Mouse (Mus musculus): ENCODE measurements around the gene Eps8l2. TPM values are rescaled to one million over a fixed set of nuclear protein-coding genes. Genes with fewer than 3 reads are reported as not detected.

The Eps8l2 gene
- polyA plus RNA-seq, 1 experiment, result 2.9 TPM

DNA sequence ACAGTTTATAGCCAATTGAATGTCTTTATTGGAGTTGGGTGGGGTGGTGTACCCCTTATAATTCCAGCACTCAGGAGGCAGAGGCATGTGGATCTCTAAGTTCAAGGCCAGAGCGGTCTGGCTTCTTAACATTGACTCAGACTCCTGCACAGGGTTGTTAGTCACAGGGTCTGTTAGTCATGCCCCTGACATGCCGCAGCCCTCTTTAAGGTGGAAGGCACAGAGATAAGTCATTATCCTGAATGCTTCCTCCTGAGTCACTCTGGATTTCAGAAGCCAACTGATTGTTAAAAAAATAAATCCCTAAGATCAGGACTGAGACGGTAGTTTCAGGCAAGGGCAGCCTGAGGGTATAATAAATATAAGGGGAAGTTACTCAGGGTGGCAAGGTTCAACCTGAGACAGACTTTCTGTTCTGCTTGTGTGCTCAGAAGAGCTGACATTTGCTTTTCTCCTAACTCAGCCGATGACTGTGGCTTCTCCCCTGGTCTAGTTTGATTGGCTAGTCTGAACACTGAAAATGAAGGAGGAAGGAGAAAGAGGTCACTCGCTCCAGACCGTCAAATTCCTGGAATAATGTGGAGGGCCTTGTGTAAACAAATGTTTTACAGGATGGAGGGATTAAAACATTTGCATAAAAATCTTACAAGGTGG, 33.4 kb downstream of the Eps8l2 start:
- H3K4me3 ChIP-seq (ENCODE audit: insufficient read depth, low read depth, low read length), result no peak overlapping the region
- H3K4me1 ChIP-seq (ENCODE audit: control insufficient read depth, insufficient read depth, insufficient read length, low read length), result no peaks in the 10 kb centered on the region
- H3K27ac ChIP-seq (replicated peaks; ENCODE audit: low read depth, low read length), result peak overlapping the region; percentile 17; the same call in 1 of the 2 replicates

DNA sequence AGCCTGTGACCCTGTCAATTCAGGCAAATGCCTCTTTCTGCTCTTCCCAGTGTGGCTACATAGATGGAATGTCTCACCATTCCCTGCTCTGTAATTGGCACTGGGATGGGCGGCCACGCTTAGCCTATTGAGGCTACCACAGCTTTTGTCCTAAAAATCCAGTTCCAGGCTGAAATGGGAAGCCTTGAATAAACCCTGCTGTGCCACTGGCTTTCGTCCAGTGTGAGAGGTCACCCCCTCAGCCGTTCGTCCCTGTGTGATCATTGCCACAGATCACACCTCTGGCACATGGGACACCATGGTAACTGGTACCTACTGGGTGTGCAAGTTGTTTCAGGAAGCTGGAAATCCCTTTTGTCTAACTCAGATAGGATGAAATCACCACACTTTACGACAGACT, 34.9 kb downstream of the Eps8l2 start:
- Histone ChIP-seq H3K4me3 (ENCODE audit: insufficient read depth, low read depth, low read length) (no peak overlapping the region), H3K4me1 (ENCODE audit: control insufficient read depth, insufficient read depth, insufficient read length, low read length) (no peaks in the 10 kb centered on the region), H3K27ac (replicated peaks; ENCODE audit: low read depth, low read length) (peak overlapping the region; percentile 82)

DNA sequence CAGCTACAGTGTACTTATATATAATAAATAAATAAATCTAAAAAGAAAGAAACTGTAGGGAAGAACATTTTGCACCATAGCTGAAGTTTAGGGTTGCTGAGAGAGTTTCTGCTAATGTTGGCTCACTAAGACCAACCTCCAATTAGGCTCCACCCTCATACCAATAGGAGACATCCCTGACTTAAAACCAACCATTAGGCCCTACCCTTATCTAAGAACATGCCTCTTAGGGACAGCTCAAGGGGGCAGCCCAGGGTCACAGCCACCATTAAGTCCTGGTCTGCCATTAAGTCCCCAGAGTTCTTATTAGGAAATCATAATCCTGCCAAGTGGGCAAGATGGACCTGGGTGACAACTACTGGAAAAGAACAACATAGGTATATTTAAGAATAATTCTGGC, 35.7 kb downstream of the Eps8l2 start:
- no peak overlapping the region for H3K27ac ChIP-seq (replicated peaks; ENCODE audit: low read depth, low read length)
- no peak overlapping the region for H3K4me3 ChIP-seq (ENCODE audit: insufficient read depth, low read depth, low read length)
- H3K4me1 ChIP-seq (ENCODE audit: control insufficient read depth, insufficient read depth, insufficient read length, low read length), result no peaks in the 10 kb centered on the region

DNA sequence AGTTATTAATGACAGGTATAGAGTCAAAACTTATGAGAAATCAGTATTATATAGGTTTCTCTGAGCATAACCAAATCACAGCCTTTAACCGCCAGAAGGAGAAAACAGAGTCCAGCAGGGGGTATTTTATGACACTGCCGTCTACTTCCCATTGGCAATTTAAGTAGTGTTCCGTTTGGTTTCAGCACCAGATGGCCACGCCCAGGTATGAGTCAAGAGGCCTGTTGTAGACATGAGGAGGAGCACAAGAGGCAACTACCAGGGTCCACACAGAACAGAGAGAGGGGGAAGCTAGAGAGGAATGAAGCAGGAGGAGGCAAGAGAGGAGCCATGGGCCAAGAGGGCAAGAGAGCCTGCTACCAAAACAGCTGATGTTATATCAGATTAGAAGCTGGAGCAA, 40.9 kb downstream of the Eps8l2 start:
- peaks cover 10% of the 10 kb centered on the region for H3K4me1 ChIP-seq (ENCODE audit: control insufficient read depth, insufficient read depth, insufficient read length, low read length)
- H3K4me3 ChIP-seq (ENCODE audit: insufficient read depth, low read depth, low read length), result no peak overlapping the region
- H3K27ac ChIP-seq (replicated peaks; ENCODE audit: low read depth, low read length), result no peak overlapping the region

DNA sequence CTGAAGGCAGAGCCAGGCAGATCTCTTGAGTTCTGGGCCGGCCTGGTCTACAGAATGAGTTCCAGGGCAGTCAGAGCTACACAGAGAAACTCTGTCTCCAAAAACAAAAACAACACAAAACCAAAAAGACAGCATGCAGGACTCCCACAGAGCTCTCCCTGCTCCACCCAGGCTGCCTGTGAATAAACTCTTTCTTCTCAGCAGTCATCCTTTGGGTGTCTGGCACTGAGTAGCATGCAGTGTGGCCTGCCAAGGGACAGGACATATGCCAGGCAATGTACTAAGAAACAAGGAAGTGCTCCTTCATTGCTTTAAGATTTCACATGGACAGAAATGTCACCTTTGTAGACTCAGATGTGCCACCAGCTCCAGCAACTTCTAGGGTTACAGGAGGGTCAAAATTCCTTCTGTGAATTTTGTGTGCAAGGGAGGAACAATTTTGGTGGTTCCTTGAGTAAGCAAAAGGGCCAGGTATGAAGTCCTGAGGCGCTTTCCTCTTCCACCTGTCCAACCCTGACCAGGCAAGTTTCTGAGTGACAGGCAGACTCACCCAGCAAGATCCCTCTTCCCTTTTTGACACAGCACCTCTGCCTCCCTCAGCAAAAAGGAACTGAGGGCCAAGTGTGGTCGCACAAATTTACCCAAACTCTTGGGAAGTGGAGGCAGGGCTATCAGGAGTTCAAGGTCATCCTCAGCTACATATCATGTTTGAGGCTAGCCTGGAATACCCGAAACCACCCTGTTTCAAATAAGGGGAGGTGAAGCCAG, 42.6 kb downstream of the Eps8l2 start:
- no peak overlapping the region for H3K4me3 ChIP-seq (ENCODE audit: insufficient read depth, low read depth, low read length)
- H3K4me1 ChIP-seq (ENCODE audit: control insufficient read depth, insufficient read depth, insufficient read length, low read length), result peaks cover 11% of the 10 kb centered on the region
- H3K27ac ChIP-seq (replicated peaks; ENCODE audit: low read depth, low read length), result peak overlapping the region; percentile 24

DNA sequence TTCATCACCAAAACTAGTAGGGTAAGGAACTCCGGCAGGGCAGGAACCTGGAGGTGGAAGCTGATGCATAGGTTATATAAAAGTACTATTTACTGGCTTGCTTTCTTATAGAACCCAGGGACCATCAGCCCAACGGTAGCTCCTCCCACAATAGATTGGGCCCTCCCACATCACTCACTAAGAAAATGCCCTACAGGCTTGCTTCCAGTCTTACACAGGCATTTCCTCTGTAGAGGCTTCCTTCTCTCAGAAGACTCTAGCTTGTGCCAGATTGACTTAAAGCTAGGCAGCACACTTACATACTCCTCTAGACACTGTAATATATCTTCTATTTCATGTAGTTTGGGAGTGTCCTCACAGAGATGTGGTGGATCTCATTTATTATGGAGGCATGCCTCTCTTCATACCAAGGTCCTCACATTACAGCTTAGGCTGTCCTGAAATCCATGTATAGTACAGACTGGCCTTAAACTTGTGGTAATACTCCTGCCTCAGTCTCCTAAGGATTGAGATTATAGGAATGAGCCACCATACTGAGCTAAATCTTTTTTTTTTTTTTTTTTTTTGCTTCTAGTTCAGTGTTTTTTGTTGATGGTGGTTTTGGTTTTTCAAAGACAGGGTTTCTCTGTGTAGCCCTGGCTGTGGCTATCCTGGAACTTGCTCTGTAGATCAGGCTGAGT, 49.3 kb downstream of the Eps8l2 start:
- Histone ChIP-seq H3K4me1 (ENCODE audit: control insufficient read depth, insufficient read depth, insufficient read length, low read length) (peaks cover 11% of the 10 kb centered on the region), H3K27ac (replicated peaks; ENCODE audit: low read depth, low read length) (no peak overlapping the region), H3K4me3 (ENCODE audit: insufficient read depth, low read depth, low read length) (no peak overlapping the region)

DNA sequence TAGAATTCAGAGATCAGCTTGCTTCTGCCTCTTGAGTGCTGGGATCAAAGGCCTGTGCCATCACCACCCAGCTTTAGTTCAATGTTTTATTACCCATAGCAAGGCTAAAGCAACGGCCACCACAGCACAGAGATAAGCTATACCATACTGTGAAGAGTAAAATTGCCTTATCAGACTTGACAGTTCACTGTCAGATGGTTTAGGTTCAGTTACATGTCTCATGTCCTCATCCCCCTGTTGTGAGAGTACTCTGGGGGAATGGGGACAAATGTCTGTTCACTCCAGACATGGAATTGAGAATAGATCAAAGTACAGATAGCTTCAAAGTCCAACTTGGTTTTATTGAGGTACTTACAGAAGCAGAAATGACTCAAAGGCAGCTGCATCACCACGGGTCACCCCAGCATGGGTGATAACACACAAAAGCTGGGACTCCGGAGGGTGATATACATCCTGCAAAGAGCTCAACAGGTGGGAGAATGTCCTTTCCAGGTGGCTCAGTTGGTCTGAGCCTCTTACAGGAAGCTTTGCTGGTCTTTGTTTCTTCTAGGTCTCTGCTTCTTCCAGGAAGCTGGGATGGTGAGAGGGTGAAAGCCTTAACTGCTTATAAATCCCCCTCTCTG, 49.9 kb downstream of the Eps8l2 start:
- H3K4me3 ChIP-seq (ENCODE audit: insufficient read depth, low read depth, low read length), result no peak overlapping the region
- H3K4me1 ChIP-seq (ENCODE audit: control insufficient read depth, insufficient read depth, insufficient read length, low read length), result peaks cover 10% of the 10 kb centered on the region
- H3K27ac ChIP-seq (replicated peaks; ENCODE audit: low read depth, low read length), result no peak overlapping the region

DNA sequence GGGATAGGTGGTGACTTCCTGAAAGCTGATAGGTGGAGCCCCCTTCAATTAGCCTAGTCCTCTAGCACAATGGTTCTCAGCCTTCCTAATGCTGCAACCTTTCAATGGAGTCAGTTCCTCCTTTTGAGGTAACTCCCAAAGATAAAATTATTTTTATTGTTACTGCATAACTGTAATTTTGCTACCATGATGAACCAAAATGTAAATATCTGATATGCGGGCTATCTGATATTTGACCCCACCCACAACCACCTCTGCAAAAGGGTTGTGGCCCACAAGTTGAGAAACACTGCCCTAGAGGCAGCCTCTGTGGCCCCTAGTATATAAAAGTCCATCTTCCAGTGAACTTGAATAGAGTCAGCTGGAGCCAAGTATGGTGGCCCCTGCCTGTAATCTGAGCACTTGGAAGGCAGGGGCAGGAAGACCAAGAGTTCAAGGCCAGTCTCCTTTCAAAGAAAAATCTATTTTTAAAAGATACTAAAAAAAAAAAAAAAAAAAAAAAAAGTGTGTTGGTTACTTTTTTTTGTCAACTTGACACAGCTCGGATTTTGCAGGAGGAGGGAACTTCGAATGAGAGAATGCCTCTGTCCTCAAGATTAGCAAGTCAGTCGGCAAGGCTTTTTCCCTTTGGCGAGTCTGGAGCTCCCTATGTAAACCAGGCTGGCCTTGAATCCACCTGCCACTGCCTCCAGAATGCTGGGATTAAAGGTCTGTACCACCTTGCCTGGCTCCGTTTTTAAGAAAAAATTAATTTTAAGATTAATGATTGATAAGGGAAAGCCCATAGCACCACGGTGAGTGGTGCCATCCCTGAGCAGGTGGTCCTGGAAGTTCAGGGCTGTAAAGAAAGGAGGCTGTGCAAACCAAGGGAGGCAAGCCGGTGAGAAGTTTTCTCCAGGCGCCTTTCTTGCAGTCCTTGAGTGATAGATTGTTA, 51.9 kb downstream of the Eps8l2 start:
- no peak overlapping the region for H3K4me3 ChIP-seq (ENCODE audit: insufficient read depth, low read depth, low read length)

DNA sequence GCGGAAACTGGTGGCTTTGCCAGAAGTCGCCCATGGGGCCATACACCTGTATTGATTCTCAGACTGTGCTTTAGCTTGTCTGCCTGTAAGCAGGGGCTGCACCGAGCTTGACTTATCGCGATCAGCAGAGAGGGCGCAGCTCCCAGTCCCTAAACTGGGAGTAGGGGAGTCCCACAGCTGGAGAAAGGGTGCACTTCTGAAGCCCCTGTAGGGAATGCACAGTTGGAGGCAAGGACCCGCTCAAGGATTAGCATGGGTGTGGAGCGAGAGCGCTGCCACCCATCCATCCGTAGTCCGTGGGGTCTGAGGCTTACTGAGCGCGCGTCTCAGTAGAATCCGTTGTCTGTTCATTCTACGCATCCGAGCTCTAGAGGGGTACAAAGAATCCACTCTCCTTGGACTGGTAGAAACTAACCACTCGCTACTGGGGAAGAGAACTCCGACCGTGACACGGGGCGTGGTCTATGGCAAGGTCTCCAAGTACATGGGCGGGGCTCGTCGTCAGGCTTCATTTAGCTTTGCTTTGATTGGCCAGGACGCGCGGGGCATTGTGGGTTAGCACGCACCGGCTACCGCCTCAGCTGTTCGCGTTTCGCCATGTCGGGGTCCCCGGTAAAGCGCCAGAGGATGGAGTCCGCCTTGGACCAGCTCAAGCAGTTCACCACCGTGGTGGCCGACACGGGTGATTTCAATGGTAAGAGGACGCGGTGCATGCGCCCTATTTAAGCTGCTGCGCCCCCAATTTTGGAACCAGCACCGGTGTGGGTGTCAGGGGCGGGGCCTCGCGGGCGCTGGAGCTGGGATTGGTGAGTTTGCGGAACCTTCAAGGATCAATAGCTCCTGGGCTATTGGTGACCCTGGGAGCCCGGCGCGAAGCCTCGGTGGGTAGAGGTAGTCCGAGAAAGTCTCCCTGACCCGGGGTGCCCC, 53.2 kb downstream of the Eps8l2 start, which contains the start of gene Taldo1:
TSS of gene Taldo1 (plus strand) at position 575 of the 927 bp plus-strand sequence.
- Histone ChIP-seq H3K4me3 (ENCODE audit: insufficient read depth, low read depth, low read length) (peak within 1 kb of the TSS; percentile 78), H3K4me1 (ENCODE audit: control insufficient read depth, insufficient read depth, insufficient read length, low read length) (no peaks in the 10 kb centered on the region), H3K27ac (replicated peaks; ENCODE audit: low read depth, low read length) (peak within 1 kb of the TSS; percentile 81)

More for the DNA sequence above, 51.9 kb downstream of the Eps8l2 start:
- no peaks in the 10 kb centered on the region for H3K4me1 ChIP-seq (ENCODE audit: control insufficient read depth, insufficient read depth, insufficient read length, low read length)
- H3K27ac ChIP-seq (replicated peaks; ENCODE audit: low read depth, low read length), result no peak overlapping the region

DNA sequence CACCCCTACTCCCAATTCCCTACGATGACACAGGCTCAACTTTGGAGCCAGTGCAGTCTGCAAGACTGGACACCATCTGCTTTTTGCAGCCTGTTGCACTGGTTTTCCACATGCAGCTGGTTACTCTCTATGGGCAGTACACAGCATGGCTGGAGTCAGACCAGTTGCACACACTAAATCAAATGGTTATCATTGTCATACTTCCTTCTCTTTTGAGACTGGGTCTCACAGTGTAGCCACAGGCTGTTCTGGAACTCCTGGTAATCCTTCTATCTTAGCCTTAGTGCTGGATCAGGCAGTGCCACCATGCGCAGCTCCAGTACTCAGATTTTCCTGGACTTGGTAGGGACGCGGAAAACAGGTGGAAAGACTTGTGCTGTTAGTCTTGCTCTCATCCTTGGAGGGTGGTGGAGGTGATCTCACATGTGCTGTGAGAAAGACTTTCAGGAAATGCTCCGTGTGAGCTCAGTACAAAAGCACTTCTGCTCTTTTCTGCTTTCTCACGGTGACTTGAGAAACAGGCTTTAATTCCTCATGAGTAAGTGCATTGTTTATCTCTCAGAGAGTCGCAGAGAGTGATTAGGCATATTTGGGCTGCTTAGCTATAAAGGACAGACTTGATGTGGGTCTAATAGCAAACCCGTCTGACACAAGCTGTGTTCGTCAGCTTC, 54.0 kb downstream of the Eps8l2 start:
- H3K27ac ChIP-seq (replicated peaks; ENCODE audit: low read depth, low read length), result peak overlapping the region; percentile 81

DNA sequence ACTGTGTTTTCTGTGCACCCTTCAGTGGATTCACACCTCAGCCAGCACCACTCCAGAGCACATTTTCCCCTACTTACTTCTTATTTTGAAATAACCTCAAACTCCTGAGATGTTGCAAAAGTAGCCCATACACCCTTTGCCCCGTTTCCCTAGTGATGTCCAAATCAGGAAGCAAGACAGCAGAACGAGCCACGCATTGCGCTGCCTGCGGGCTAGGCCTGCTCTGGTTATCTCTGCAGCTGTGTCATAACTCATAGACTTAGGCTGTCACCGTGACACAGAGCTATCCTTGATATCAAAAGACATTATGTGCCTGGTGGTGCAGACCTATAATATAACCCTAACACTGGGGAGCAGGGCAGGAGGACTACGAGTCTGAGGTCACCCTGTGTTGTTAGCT, 55.5 kb downstream of the Eps8l2 start:
- Histone ChIP-seq H3K27ac (replicated peaks; ENCODE audit: low read depth, low read length) (peak overlapping the region; percentile 93), H3K4me1 (ENCODE audit: control insufficient read depth, insufficient read depth, insufficient read length, low read length) (no peaks in the 10 kb centered on the region), H3K4me3 (ENCODE audit: insufficient read depth, low read depth, low read length) (peak overlapping the region; percentile 17; the same call in 1 of the 2 replicates)

More for the DNA sequence above, 54.0 kb downstream of the Eps8l2 start:
- Histone ChIP-seq H3K4me1 (ENCODE audit: control insufficient read depth, insufficient read depth, insufficient read length, low read length) (no peaks in the 10 kb centered on the region), H3K4me3 (ENCODE audit: insufficient read depth, low read depth, low read length) (peak overlapping the region; percentile 78)

DNA sequence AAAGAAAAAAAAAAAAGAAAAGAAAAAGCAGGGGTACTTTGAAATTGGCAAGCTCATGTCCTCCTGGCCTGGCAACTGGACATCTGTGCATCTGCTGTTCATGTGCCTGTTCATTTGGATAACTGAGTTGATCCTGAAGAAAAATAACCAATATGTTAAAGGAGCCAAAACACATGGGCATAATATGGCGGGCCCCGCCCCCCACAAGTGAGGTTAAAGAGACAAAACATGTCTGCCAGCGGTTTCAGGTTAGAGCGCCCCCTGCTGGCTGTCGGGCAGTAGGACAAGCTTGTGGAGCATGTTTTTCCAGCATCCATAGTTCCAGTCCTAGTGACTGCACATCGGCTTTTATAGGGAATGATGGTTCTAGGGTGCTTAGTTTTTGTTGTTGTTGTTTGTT, 56.1 kb downstream of the Eps8l2 start:
- no peak overlapping the region for H3K4me3 ChIP-seq (ENCODE audit: insufficient read depth, low read depth, low read length)

DNA sequence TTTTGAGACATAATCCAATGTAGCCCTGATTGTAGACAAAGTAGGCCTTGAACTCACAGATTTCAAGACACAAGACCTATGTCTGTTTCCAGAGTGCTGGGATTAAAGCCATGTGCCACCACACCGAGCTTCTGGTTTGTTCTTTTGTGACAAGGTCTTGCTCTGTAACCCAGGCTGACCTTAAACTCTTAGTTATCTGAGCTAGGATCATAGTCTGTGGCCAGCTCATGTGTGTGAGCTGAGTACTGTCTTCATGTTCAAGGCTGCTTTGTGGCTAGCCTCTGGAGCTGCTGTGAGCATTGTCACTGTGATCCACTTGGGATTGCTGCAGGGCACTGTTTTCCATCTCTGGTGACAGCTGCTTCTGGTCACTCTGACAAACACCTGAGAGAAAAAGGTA, 56.7 kb downstream of the Eps8l2 start:
- H3K4me3 ChIP-seq (ENCODE audit: insufficient read depth, low read depth, low read length), result no peak overlapping the region
- H3K4me1 ChIP-seq (ENCODE audit: control insufficient read depth, insufficient read depth, insufficient read length, low read length), result no peaks in the 10 kb centered on the region
- 0 out of 2 replicates have a peak overlapping the region, but pooled peaks have one; percentile 21 for H3K27ac ChIP-seq (replicated peaks; ENCODE audit: low read depth, low read length)

More for the DNA sequence above, 56.1 kb downstream of the Eps8l2 start:
- Histone ChIP-seq H3K27ac (replicated peaks; ENCODE audit: low read depth, low read length) (0 out of 2 replicates have a peak overlapping the region, but pooled peaks have one; percentile 28), H3K4me1 (ENCODE audit: control insufficient read depth, insufficient read depth, insufficient read length, low read length) (no peaks in the 10 kb centered on the region)

Measured in brown adipose tissue, adult 24 weeks (tissue).